Mouse (Mus musculus): ENCODE results near the gene Cfap54. TPM values are rescaled to one million over a fixed set of nuclear protein-coding genes. Genes with fewer than 3 reads are reported as not detected.

The Cfap54 gene
- total RNA-seq, 1 experiment from 2014 or later = 1.0 TPM

GRCm38 (mm10) chr10:92837572-92837971 is 243.8 kb downstream of the Cfap54 start:
- no peak for ATAC-seq (replicated peaks; ENCODE audit: insufficient number of reproducible peaks, low FRiP score, low TSS enrichment, poor library complexity, severe bottlenecking)

- no peak for ATAC-seq (replicated peaks; ENCODE audit: insufficient number of reproducible peaks, low FRiP score, low TSS enrichment, poor library complexity, severe bottlenecking)
These were observed 244.4 kb downstream of the Cfap54 start for GRCm38 (mm10) chr10:92837045-92837444.

DNA sequence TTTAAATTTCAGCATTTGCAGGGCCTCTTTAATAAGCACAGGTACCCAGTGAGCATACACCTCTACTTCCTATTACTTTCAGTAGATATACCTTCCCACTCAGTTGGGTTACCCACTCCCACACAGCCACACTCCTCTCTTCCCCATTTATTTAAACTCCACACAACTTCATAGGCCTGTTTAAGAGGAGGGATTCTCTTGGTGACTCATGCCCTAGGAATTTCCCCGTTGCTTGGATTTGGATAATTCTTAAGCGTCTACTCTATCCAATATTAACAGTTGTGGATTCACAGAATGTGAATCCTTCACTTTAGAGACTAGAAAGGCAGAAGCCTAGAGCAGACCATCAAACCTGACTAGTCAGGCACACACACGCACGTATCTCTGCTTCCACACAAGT is 259.9 kb downstream of the Cfap54 start:
- no peak for ATAC-seq (replicated peaks; ENCODE audit: insufficient number of reproducible peaks, low FRiP score, low TSS enrichment, poor library complexity, severe bottlenecking)

- no peak for ATAC-seq (replicated peaks; ENCODE audit: insufficient number of reproducible peaks, low FRiP score, low TSS enrichment, poor library complexity, severe bottlenecking)
These were observed 263.2 kb downstream of the Cfap54 start for GRCm38 (mm10) chr10:92818190-92818589.

- no peak for ATAC-seq (replicated peaks; ENCODE audit: insufficient number of reproducible peaks, low FRiP score, low TSS enrichment, poor library complexity, severe bottlenecking)
These were observed 264.5 kb downstream of the Cfap54 start for GRCm38 (mm10) chr10:92816903-92817302.

GRCm38 (mm10) chr10:92810894-92811293 is 270.5 kb downstream of the Cfap54 start:
- no peak for ATAC-seq (replicated peaks; ENCODE audit: insufficient number of reproducible peaks, low FRiP score, low TSS enrichment, poor library complexity, severe bottlenecking)

DNA sequence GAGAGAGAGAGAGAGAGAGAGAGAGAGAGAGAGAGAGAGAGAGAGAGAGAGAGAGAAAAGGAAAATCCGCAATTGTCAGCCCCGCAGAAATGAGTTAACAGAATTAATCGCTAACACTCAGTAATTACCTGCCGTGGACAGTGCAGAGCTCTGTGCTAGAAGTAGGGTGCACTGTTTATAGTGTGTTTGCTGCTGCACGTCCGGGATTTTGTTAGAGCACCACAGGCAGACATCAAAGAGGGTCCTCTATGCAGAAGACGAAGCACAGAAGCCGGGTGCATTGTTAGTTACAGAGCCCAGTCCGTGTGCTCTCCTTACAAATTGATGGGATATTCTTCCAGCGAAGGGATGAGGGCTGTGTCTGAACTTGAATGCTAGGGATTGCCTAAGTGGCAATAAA is 289.5 kb downstream of the Cfap54 start:
- ATAC-seq (replicated peaks; ENCODE audit: insufficient number of reproducible peaks, low FRiP score, low TSS enrichment, poor library complexity, severe bottlenecking) = no peak

DNA sequence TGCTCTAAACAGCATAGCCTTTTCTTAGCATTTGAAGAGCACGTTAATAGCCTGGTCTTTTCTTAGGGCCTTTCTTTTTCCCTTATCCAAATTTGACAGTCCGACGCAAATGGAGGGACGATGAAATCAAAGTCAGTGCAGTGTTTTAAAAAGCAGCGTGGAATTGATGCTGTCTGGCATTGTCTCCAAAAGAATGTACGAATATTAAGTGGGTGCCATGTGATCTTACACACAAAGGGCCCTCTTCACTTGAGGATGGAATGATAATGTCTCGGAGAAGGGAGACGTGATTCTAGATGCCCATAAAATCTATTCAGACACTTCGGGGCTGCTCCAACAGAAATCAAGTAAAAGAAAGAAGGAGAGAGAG is 289.9 kb downstream of the Cfap54 start:
- ATAC-seq (replicated peaks; ENCODE audit: insufficient number of reproducible peaks, low FRiP score, low TSS enrichment, poor library complexity, severe bottlenecking) = no peak

- ATAC-seq (replicated peaks; ENCODE audit: insufficient number of reproducible peaks, low FRiP score, low TSS enrichment, poor library complexity, severe bottlenecking) = no peak
These were observed 290.4 kb downstream of the Cfap54 start for GRCm38 (mm10) chr10:92790893-92791530.

GRCm38 (mm10) chr10:92790247-92790646 is 291.2 kb downstream of the Cfap54 start:
- no peak for ATAC-seq (replicated peaks; ENCODE audit: insufficient number of reproducible peaks, low FRiP score, low TSS enrichment, poor library complexity, severe bottlenecking)

- no peak for ATAC-seq (replicated peaks; ENCODE audit: insufficient number of reproducible peaks, low FRiP score, low TSS enrichment, poor library complexity, severe bottlenecking)
These were observed 292.9 kb downstream of the Cfap54 start for GRCm38 (mm10) chr10:92788410-92789096.

DNA sequence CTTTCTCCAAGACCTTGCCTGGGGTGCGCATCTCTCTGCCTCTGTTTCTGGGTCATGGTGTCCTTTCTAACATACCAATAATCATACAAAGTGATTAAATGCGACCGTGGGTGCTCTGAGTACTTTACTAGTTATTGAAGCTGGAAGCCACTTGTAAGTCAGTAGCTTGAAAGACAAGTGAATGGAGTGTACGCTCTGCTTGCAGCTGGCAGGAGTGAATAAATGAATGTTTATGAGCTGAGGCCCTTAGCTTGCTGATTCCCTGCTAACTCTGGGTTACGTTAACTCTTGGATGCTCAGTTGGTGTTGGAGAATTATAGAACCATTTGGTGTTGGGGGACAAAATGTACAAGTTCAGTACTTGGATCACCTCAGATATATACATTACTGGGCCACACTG is 298.7 kb downstream of the Cfap54 start:
- ATAC-seq (replicated peaks; ENCODE audit: insufficient number of reproducible peaks, low FRiP score, low TSS enrichment, poor library complexity, severe bottlenecking) = no peak

GRCm38 (mm10) chr10:92754359-92754758 is 327.1 kb downstream of the Cfap54 start:
- no peak for ATAC-seq (replicated peaks; ENCODE audit: insufficient number of reproducible peaks, low FRiP score, low TSS enrichment, poor library complexity, severe bottlenecking)

- ATAC-seq (replicated peaks; ENCODE audit: insufficient number of reproducible peaks, low FRiP score, low TSS enrichment, poor library complexity, severe bottlenecking) = no peak
These were observed 351.1 kb downstream of the Cfap54 start for GRCm38 (mm10) chr10:92730339-92730738.

DNA sequence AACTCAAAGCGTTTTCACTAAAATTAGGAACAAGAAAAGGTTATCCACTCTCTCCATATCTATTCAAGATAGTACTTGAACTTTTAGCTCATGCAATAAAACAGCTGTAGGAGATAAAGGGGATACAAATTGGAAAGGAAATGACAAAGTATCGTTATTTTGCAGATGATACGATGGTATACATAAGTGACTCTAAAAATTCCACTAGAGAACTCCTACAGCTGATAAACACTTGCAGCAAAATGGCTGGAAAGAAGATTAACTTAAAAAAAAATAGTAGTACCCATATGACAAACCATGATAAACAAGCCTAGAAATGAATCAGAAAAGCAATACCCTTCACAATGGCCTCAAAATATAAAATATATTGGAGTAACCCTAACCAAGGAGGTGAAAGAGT is 352.7 kb downstream of the Cfap54 start:
- no peak for ATAC-seq (replicated peaks; ENCODE audit: insufficient number of reproducible peaks, low FRiP score, low TSS enrichment, poor library complexity, severe bottlenecking)

Other genes with a start within 250 kb of the Cfap54 start
- 89.7 to 130 TPM (median 103 TPM) in 3 replicates for gene Cdk17, start 79.3 kb upstream of the Cfap54 start, total RNA-seq (2017)
- gene Elk3, start 229.5 kb upstream of the Cfap54 start, total RNA-seq (2017) = 46.4 to 62.2 TPM (median 61.7 TPM) in 3 replicates

Measured in monocyte, adult 5-6 weeks (primary cell).